Mouse (Mus musculus): ENCODE measurements around the gene Ibtk.
"Not testable (repeated sequence)": the region's sequence is repeated elsewhere in the genome, so short reads cannot be mapped to it uniquely, and the experiment has no call there.

The Ibtk gene

GRCm38 (mm10) chr9:85749142-85749921, at the start of gene Ibtk:
TSS of gene Ibtk (minus strand) at chr9:85749334.
- peak; percentile 98 to 99 for DNase-seq

- not testable (repeated sequence) for DNase-seq
Measured at GRCm38 (mm10) chr9:85791521-85791920, 42.4 kb upstream of the Ibtk start.

DNA sequence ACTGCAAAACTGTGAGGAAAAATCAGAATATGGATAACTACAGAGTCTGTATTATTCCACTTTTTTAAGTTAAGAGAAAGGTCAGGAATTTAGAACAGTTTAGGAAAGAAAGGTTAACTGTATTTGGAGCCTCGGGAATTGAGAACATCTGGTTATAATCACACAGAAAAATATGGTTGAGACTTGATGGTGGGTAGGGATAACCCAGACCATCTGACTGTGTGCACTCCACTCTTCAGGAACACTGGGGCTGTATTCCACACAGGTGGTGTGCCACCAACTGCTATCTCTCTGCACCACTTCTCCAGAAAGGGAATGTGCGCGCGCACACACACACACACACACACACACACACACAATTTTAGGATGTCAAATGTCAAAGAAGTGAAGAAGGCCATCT, 31.1 kb upstream of the Ibtk start:
- no peak for DNase-seq

DNA sequence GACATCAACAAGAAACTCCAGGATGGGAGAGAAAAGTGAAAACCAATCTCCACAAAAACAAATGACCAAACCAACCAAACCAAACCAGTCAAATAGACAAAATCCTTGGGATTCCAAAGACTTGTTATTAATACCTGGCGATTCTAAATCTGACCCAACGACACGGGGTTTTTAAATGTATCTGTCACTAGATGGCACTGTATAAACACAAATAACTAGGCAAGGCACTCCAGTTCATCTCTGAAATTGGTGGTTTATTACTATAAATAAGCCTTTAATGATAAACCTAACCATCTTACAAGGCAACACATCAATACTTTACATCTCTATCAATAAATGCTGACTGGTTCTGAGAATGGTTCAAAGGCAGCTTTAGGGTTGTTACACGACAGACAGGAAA, 30.3 kb upstream of the Ibtk start:
- peak; percentile 22 to 61 for DNase-seq

DNA sequence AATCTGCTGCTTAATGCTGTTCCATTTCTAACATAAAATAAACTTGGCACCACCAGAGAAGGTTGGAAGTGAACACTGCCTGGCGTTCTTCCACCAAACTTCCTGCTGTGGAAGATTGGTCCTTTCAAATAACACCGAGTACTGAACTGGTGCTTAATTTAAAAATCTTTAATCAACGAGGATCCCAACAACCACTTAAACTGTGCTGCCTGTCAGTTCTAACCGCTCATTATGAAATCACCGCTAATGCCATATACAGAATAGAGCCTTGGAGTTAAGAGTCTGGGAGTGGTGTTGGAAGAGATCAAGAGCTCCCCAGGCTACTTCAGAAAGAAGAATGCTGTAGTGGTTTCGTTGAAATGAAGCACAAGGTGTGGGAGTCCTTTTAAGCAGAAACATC, 28.4 kb upstream of the Ibtk start:
- DNase-seq = peak; percentile 41 to 47

- DNase-seq = no peak
Measured at GRCm38 (mm10) chr9:85772280-85772679, 23.1 kb upstream of the Ibtk start.

- no peak for DNase-seq
Measured at GRCm38 (mm10) chr9:85771454-85771853, 22.3 kb upstream of the Ibtk start.

- no peak for DNase-seq
Measured at GRCm38 (mm10) chr9:85770369-85770768, 21.2 kb upstream of the Ibtk start.

GRCm38 (mm10) chr9:85769057-85769789, 20.1 kb upstream of the Ibtk start:
- DNase-seq = no peak

- no peak for DNase-seq
Measured at GRCm38 (mm10) chr9:85767255-85767654, 18.1 kb upstream of the Ibtk start.

GRCm38 (mm10) chr9:85762476-85762875, 13.3 kb upstream of the Ibtk start:
- no peak for DNase-seq

- no peak for DNase-seq
Measured at GRCm38 (mm10) chr9:85750797-85751196, 1.7 kb upstream of the Ibtk start.

DNA sequence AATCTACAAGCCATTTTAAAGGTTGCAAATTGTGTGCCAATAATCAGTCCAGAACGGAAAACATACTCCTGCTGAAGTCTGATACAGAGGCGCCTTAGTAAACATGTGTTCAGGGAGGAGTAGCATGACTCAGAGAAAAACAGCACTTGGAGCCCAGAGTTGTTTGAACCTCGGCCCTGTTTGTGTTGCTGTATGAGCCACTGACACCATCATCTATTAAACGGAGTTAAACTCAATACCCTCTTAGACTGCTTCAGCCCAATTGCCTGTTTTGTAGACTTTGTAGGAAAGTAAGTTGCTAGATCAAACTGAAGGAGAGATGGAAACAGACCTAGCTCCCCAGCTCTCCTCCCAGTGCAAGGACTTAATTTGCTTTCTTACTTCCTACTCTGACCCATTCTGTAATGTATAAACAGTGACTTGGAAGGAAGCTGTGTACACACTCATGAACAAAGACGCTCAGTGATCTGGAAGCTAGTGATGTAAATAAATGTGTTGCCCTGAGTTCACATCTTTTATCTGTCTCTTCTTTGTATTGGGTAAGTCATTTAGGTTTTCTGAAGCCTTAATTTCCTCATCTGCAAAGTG, 882 bp upstream of the Ibtk start:
- no peak for DNase-seq

- peak; percentile 90 to 92 for DNase-seq
Measured at GRCm38 (mm10) chr9:85748204-85749141, 661 bp downstream of the Ibtk start.

- DNase-seq = no peak
Measured at GRCm38 (mm10) chr9:85745566-85745965, 3.6 kb downstream of the Ibtk start.

DNA sequence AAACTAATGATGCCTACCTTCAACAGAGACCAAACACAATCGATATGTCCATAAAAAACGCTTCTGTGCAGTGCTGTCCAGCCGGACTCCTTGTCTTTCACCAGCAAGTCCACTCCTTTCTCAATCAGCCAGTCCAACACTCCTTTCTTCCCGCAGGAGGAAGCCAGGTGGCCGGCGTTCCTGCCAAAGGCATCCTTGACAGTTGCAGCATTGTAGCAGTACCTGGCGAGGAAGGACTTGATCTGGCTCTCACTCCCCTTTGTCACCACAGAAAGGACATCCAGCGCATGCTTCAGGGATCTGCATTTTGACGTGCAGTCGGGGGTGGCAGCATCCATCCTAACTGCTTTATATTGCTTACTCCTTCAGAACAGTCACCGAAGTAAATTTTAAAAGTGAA, 5.8 kb downstream of the Ibtk start:
- peak; percentile 58 to 65 for DNase-seq

GRCm38 (mm10) chr9:85742107-85742506, 7.0 kb downstream of the Ibtk start:
- DNase-seq = no peak

GRCm38 (mm10) chr9:85739279-85739678, 9.9 kb downstream of the Ibtk start:
- no peak for DNase-seq

DNA sequence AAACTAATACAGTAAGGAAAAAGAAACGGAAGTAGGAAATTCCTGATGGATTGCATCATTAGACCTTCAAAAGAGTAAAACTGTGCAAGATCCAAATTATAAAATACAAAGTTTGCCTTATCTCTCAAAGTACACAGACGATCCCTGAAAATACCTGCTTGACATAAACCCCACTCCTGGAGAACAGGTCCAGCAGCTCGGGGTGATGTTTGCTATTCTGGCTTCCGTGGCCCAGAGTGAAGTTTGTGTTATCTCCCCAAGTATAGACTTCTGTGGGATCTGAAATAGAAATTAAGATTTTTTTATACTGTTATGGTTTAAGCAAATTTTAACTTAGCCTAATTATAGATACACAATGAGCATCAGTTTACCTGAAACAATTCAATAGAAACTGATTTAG, 14.3 kb downstream of the Ibtk start:
- no peak for DNase-seq

- DNase-seq = no peak
Measured at GRCm38 (mm10) chr9:85724078-85724477, 25.1 kb downstream of the Ibtk start.

DNA sequence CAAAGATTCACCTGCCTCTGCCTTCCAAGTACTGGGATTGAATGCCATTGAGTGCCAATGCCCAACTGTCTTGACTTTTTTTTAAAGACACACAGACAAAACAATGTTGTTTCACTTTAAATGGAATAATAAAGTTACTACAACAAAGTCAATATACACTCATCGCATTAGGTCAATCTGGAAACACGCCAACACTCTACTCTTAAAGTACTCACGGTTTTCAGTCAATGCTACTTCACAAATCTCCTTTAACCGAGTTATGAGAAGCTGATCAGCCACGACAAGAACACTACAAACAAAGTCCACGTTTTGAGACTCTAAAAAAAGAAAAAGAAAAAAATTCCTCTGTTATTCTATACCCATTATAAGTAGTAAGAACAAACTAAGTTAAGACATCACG, 31.8 kb downstream of the Ibtk start:
- DNase-seq = no peak

DNA sequence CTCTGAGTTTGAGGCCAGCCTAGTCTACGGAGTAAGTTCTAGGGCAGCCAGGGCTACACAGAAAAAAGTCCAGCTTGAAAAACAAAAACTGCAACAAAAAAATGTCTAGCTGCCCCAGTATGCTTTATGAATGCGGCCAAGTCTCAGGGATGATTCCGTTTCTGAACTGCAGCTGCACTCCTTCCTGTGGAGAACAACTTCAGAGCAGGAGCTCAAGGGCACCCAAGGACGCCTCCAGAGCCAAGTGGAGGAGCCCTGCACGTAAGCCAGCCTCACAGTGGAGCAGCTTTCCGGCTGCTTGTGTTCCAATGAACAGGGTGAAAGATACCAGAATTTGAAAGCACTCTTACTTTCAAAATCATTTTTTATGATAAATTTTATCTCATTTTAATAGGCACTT, 41.8 kb downstream of the Ibtk start:
- DNase-seq = no peak

DNA sequence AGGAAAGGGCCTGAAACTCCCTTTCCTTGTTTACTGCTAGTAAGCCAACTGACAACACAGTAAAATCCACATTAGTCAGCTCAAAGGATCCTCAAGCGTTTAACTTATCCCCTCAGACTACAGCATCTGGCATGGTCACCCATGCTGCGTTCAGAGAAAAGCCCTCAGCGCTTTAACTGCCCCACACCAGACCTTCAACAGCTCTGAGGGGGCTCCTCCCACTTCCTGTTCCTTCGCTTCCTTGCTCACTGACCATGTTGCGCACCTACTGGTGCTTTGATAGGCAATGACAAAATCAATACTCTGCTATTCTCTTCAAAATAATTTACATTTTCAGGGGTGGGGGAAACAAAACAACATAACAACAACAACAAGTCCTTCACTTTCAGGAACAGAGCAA, 47.2 kb downstream of the Ibtk start:
- DNase-seq = no peak
